Mouse (Mus musculus) megakaryocyte, embryonic 14.5 days (primary cell): ENCODE measurements around the gene Gpt2.

Experiments used
- FLI1 ChIP-seq: IDR thresholded peaks from 2 replicates; pipeline ENCODE4 v1.6.1; 2012; ENCODE audit warnings: low read length, inconsistent platforms, mixed read lengths
- GATA1 ChIP-seq: IDR thresholded peaks from 3 replicates; pipeline ENCODE4 v1.6.1; 2012; ENCODE audit warnings: mixed read lengths, low read length, inconsistent platforms, borderline replicate concordance

DNA sequence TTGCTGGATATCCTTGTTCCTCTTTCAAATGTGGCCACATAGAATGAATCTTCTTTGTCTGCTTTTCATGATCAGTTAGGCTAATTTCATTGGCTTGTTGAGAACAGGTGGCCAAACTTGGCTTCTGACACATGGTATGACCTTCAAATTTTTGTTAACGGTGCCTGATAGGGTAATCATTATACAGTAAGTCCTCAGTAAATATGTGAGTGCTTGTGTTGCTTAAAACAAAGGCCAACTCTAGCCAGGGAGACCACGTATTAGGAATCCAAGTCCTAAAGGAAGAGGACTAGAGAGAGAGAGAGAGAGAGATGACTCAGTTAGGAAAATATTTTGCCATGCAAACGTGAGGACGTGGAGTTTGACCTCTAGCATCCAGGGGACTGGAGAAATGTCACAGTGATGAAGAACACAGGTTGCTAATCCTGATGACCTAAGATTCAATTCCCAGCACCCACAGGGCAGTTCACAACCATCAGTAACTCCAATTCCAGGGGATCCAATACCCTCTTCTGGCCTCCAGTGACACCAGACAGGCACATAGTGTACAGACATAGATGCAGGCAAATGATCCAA lies 15.3 kb upstream of the Gpt2 start:
- TF ChIP-seq GATA1 (no peak), FLI1 (no peak)
